In the genomic region with DNA sequence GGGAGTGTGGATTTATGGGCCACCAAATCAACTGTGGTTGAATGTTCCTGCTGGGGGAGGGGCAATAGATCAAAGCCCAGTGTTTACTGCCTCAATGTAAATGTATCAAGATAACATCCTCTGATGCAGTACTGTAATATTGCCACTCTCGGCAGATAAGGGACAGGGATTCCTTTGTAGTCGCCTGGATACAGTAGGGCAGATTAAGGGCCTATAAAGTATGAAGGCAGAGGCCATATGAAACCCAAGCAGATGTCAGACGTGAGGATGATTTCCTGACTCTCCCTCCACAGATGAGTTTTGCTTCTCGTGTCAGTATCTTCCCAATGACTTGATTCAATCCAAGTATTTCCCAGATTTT, we compare ENCODE assay signal across 10 mouse cellular contexts.
DNase-seq lines count a peak whose midpoint lies in the region; ATAC-seq and TF ChIP-seq lines count a peak whose summit lies in the region.
"Had no signal": no experiment of that assay in that cellular context is flagged by ENCODE, and none has a peak within 500 bp of the region (broad histone marks: within the 10 kb centered on the region; RNA-seq: fewer than 3 reads in every experiment).

No protein-coding gene starts in this region.

- H3K27me3 ChIP-seq in lung, embryonic 14.5 days (ENCODE audit: insufficient read depth, low read length), result no peaks in the 10 kb centered on the region
- H3K27me3 ChIP-seq in forebrain, embryonic 11.5 days (ENCODE audit: control insufficient read depth, insufficient read depth, low read length), result peaks cover 8% of the 10 kb centered on the region; the same call in 1 of the 2 replicates
- H3K27me3 ChIP-seq in hindbrain, embryonic 14.5 days (ENCODE audit: control insufficient read depth, insufficient read depth, low read length), result no peaks in the 10 kb centered on the region
- no peaks in the 10 kb centered on the region for H3K27me3 ChIP-seq in neural tube, embryonic 12.5 days (replicated peaks)

- WGBS in lung, embryonic 14.5 days, result 9% methylated on average over 4 of the region's 4 CpGs
- WGBS in forebrain, embryonic 11.5 days, result 17% methylated on average over 4 of the region's 4 CpGs
- WGBS in hindbrain, embryonic 14.5 days, result 5% methylated on average over 4 of the region's 4 CpGs
- 2% methylated on average over 4 of the region's 4 CpGs for WGBS in neural tube, embryonic 12.5 days

- H3K36me3 ChIP-seq in lung, embryonic 14.5 days (ENCODE audit: insufficient read depth), result no peaks in the 10 kb centered on the region; the same call in 1 of the 2 replicates
- H3K36me3 ChIP-seq in forebrain, embryonic 11.5 days (ENCODE audit: control insufficient read depth, insufficient read depth, low read length), result no peaks in the 10 kb centered on the region
- no peaks in the 10 kb centered on the region for H3K36me3 ChIP-seq in hindbrain, embryonic 14.5 days (replicated peaks; ENCODE audit: control insufficient read depth, insufficient read depth)
- H3K36me3 ChIP-seq in neural tube, embryonic 12.5 days, result no peaks in the 10 kb centered on the region
- H3K36me3 ChIP-seq: liver, embryonic 12.5 days had no signal

- no peak overlapping the region for H3K4me3 ChIP-seq in lung, embryonic 14.5 days (ENCODE audit: low read depth, low read length)
- no peak overlapping the region for H3K4me3 ChIP-seq in forebrain, embryonic 11.5 days (ENCODE audit: low read depth, low read length)
- H3K4me3 ChIP-seq in hindbrain, embryonic 14.5 days (replicated peaks; ENCODE audit: low read length), result no peak overlapping the region
- H3K4me3 ChIP-seq in neural tube, embryonic 12.5 days, result no peak overlapping the region
- H3K4me3 ChIP-seq: liver, embryonic 12.5 days had no signal

- no peak for DNase-seq in lung, embryonic 14.5 days
- DNase-seq in lung, postnatal 14 days, result no peak
- DNase-seq in forebrain, embryonic 11.5 days (ENCODE audit: low spot score), result no peak
- no peak for DNase-seq in hindbrain, embryonic 14.5 days (ENCODE audit: low spot score)
- DNase-seq in frontal cortex, postnatal 36 days (ENCODE audit: low spot score in 2 of 2), result no peak
- DNase-seq in left cerebral cortex, postnatal 4 days, result no peak
- DNase-seq: kidney, adult 8-10 months; right cerebral cortex, postnatal 4 days had no signal

- no peak overlapping the region; the same call in 1 of the 2 replicates for H3K9ac ChIP-seq in lung, embryonic 14.5 days
- peak overlapping the region; percentile 35 for H3K9ac ChIP-seq in forebrain, embryonic 11.5 days (ENCODE audit: low read length)
- no peak overlapping the region for H3K9ac ChIP-seq in hindbrain, embryonic 14.5 days
- H3K9ac ChIP-seq in neural tube, embryonic 12.5 days, result no peak overlapping the region
- H3K9ac ChIP-seq: liver, embryonic 12.5 days had no signal

- H3K9me3 ChIP-seq in lung, embryonic 14.5 days (ENCODE audit: low read depth, low read length), result no peaks in the 10 kb centered on the region
- no peaks in the 10 kb centered on the region for H3K9me3 ChIP-seq in forebrain, embryonic 11.5 days (ENCODE audit: control insufficient read depth, low read length)
- H3K9me3 ChIP-seq in hindbrain, embryonic 14.5 days (ENCODE audit: control insufficient read depth, low read length), result no peaks in the 10 kb centered on the region
- H3K9me3 ChIP-seq in neural tube, embryonic 12.5 days, result no peaks in the 10 kb centered on the region
- H3K9me3 ChIP-seq: liver, embryonic 12.5 days had no signal

- peak overlapping the region; percentile 89 for H3K27ac ChIP-seq in lung, embryonic 14.5 days (ENCODE audit: low read depth)
- H3K27ac ChIP-seq in forebrain, embryonic 11.5 days (ENCODE audit: low read depth, low read length), result peak overlapping the region; percentile 68
- peak overlapping the region; percentile 87 for H3K27ac ChIP-seq in hindbrain, embryonic 14.5 days
- H3K27ac ChIP-seq in neural tube, embryonic 12.5 days, result peak overlapping the region; percentile 55; the same call in 1 of the 2 replicates
- H3K27ac ChIP-seq: liver, embryonic 12.5 days had no signal

- no peak for TF ChIP-seq CTCF in lung, embryonic 14.5 days (IDR thresholded peaks at IDR 0.05; ENCODE audit: low read depth)

- intact Hi-C loops in left cerebral cortex, postnatal 4 days (cut with DNase I), result loop anchor here (10.0 kb wide), 1 partner anchor 322 kb away; no protein-coding TSS in a partner anchor

- H3K4me2 ChIP-seq in lung, embryonic 14.5 days, result peak overlapping the region; percentile 42; the same call in 1 of the 2 replicates
- no peak overlapping the region; the same call in 1 of the 2 replicates for H3K4me2 ChIP-seq in forebrain, embryonic 11.5 days (ENCODE audit: low read depth, low read length, severe bottlenecking)
- H3K4me2 ChIP-seq in hindbrain, embryonic 14.5 days (replicated peaks), result peak overlapping the region; percentile 31
- H3K4me2 ChIP-seq in neural tube, embryonic 12.5 days (replicated peaks), result peak overlapping the region; percentile 47
- H3K4me2 ChIP-seq: liver, embryonic 12.5 days had no signal

- no peak for ATAC-seq in lung, embryonic 14.5 days (ENCODE audit: insufficient read depth)
- no peak for ATAC-seq in forebrain, embryonic 11.5 days (replicated peaks; ENCODE audit: low FRiP score)
- no peak for ATAC-seq in hindbrain, embryonic 14.5 days (ENCODE audit: low FRiP score)
- ATAC-seq in neural tube, embryonic 12.5 days (ENCODE audit: low FRiP score, low read depth), result no peak
- ATAC-seq: liver, embryonic 12.5 days had no signal

- H3K4me1 ChIP-seq in lung, embryonic 14.5 days (ENCODE audit: insufficient read depth), result peaks cover 27% of the 10 kb centered on the region
- peaks cover 38% of the 10 kb centered on the region for H3K4me1 ChIP-seq in forebrain, embryonic 11.5 days (replicated peaks; ENCODE audit: control insufficient read depth, insufficient read depth, low read length)
- H3K4me1 ChIP-seq in hindbrain, embryonic 14.5 days (replicated peaks; ENCODE audit: control insufficient read depth, insufficient read depth, low read length), result peaks cover 39% of the 10 kb centered on the region
- H3K4me1 ChIP-seq in neural tube, embryonic 12.5 days, result peaks cover 71% of the 10 kb centered on the region
